Mouse (Mus musculus) spleen, adult 2 months (tissue): ENCODE measurements around the gene Ipo5. TPM values are rescaled to one million over a fixed set of nuclear protein-coding genes. Genes with fewer than 3 reads are reported as not detected.

Source experiments
- DNase-seq, 2 experiments: peaks; one replicate each; pipeline versions ENCODE4 v3.0.0 to v3.0.0-alpha.2; 2012 to 2021; ENCODE audit warnings: low spot score in 2 of 2, low read depth in 1 of 2
- H3K27ac ChIP-seq: fragments of 200-500 bp; 2 replicates; pipeline ENCODE4 v1.5.1; 2012; ENCODE audit warnings: low read length, inconsistent platforms; ENCODE audit not compliant: insufficient read depth
- H3K27me3 ChIP-seq: fragments of 200-500 bp; 2 replicates; pipeline ENCODE4 v1.6.1; 2012; ENCODE audit warnings: mild to moderate bottlenecking, moderate library complexity, low read length, inconsistent platforms; ENCODE audit not compliant: control insufficient read depth, insufficient read depth
- H3K36me3 ChIP-seq: fragments of 200-500 bp; 2 replicates; pipeline ENCODE4 v1.6.1; 2012; ENCODE audit warnings: mild to moderate bottlenecking, low read length, inconsistent platforms; ENCODE audit not compliant: control insufficient read depth, insufficient read depth
- H3K4me1 ChIP-seq: fragments of 200-500 bp; 2 replicates; pipeline ENCODE4 v1.6.1; 2011; ENCODE audit warnings: inconsistent platforms; ENCODE audit not compliant: control insufficient read depth, insufficient read depth, insufficient read length
- H3K4me3 ChIP-seq: fragments of 200-500 bp; 2 replicates; pipeline ENCODE4 v1.5.1; 2011; ENCODE audit warnings: mild to moderate bottlenecking, inconsistent platforms; ENCODE audit not compliant: insufficient read depth, insufficient read length; ENCODE audit errors: extremely low read depth
- CTCF ChIP-seq: fragments of 200-500 bp; IDR thresholded peaks from 2 replicates; pipeline ENCODE4 v1.5.1; 2011; ENCODE audit warnings: mild to moderate bottlenecking, inconsistent platforms; ENCODE audit not compliant: insufficient read depth, insufficient read length, insufficient replicate concordance; ENCODE audit errors: extremely low read depth
- POLR2A ChIP-seq: fragments of 200-500 bp; IDR thresholded peaks from 2 replicates; pipeline ENCODE4 v1.6.1; 2011; ENCODE audit warnings: low read depth, low read length, inconsistent platforms
- WGBS: fragments of 180-500 bp; shearing (Covaris S2); methylation state at CpG from one replicate; pipeline ENCODE4 v1.1.7; 2018; 5-methylcytosine and 5-hydroxymethylcytosine counted together
- polyA plus RNA-seq: library from polyadenylated mRNA; depleted of rRNA; stranded (reverse); fragments of >200 nt; gene quantifications from 2 replicates; pipeline ENCODE4 v1.2.3, GENCODE M21; 2012

The Ipo5 gene
- polyA plus RNA-seq, 1 experiment = 11.0 TPM

DNA sequence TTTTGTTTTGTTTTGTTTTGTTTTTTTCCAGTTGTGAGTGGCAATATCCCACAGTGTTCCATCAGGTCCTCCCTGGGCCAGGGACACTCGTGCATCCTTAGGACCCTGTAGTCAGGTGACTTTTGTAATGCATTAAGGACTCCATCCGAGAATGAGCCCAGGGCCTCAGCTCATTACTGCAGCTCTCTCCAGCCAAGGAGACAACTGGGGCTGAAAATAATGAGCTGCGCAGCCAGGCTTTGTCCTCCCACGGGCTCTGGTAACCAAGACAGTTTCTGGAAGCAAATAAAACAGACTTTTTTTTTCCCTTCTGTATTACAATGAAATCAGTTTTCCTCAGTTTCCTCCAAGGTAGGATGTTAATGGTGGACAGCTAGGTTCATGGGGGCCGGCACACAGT lies 50.0 kb downstream of the Ipo5 start:
- TF ChIP-seq POLR2A (no peak), CTCF (no peak)
- no peaks in the 10 kb centered on the region for H3K36me3 ChIP-seq
- no peak for DNase-seq
- no peaks in the 10 kb centered on the region for H3K4me1 ChIP-seq
- 77% methylated on average over 5 of the region's 5 CpGs for WGBS
- no peaks in the 10 kb centered on the region for H3K27me3 ChIP-seq
- H3K27ac ChIP-seq = no peak overlapping the region
- H3K4me3 ChIP-seq = no peak overlapping the region

DNA sequence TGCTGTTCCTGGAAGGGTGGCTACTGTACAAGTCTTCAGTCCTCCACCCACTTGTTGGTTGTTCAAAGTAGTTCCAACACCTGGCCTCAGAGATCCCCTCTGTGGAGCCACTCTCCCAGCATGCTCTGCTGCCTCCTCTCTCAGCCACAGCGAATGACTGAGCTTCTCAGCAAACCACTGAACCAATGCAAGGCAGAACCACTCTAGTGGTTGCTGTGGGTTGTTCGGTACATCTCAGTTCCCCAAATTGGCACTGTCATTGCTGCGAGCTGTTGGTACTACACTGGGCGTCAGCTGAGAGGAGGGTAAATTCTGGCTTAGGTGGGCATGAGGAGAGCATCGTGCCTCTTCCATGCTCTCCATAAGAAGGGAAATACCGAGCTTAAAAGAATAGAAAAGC lies 56.0 kb downstream of the Ipo5 start:
- 32% methylated on average over 6 of the region's 6 CpGs for WGBS
- H3K4me1 ChIP-seq = no peaks in the 10 kb centered on the region
- peak; percentile 6 to 8 for DNase-seq
- no peaks in the 10 kb centered on the region for H3K27me3 ChIP-seq
- no peak overlapping the region for H3K4me3 ChIP-seq
- no peak for TF ChIP-seq POLR2A
- TF ChIP-seq CTCF = no peak
- no peak overlapping the region for H3K27ac ChIP-seq
- H3K36me3 ChIP-seq = no peaks in the 10 kb centered on the region

DNA sequence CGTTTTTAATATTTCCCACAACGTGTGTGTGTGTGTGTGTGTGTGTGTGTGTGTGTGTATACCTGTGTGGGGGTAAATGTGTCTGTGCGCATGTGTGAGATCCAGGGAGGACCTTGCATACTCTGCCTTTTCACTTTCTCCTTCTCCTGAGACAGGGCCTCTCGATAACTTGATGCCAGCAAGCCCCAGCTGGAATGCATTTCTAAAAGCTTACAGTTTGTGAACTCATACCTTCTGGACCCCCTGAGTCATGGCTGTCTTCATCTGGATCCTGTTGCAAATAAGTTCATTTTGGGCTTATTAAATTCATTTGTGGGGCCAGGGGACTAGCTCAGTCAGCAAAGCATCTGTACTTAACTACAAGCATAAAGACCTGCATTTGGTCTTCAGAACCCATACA lies 57.7 kb downstream of the Ipo5 start:
- no peak for DNase-seq
- no peak overlapping the region for H3K27ac ChIP-seq
- H3K36me3 ChIP-seq = no peaks in the 10 kb centered on the region
- H3K4me1 ChIP-seq = no peaks in the 10 kb centered on the region
- TF ChIP-seq CTCF (no peak), POLR2A (no peak)
- no peaks in the 10 kb centered on the region for H3K27me3 ChIP-seq
- H3K4me3 ChIP-seq = no peak overlapping the region
- 87% methylated on average over 4 of the region's 4 CpGs for WGBS

DNA sequence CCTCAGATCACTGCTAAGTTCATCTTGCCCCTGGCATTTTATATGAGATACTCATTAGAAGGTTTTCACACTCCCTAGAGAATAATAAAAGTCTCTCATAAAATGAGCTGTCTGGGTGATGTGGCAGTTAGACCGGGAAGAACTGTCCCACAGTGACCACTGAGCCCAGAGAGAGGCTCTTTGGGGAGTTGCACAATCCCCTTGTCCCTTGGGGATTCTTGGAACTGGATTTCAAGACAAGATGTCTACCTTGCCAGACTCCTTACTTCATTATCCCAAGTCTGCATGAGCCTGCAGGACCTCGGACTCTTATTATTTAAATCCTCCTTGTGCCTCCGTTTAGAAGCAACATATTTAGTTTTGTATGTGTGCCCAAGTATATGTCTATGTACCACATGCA lies 58.6 kb downstream of the Ipo5 start:
- WGBS = 86% methylated on average over 3 of the region's 3 CpGs
- TF ChIP-seq POLR2A = no peak
- TF ChIP-seq CTCF = no peak
- H3K4me3 ChIP-seq = no peak overlapping the region
- no peak for DNase-seq
- no peak overlapping the region for H3K27ac ChIP-seq
- H3K27me3 ChIP-seq = no peaks in the 10 kb centered on the region
- H3K4me1 ChIP-seq = no peaks in the 10 kb centered on the region
- H3K36me3 ChIP-seq = no peaks in the 10 kb centered on the region

DNA sequence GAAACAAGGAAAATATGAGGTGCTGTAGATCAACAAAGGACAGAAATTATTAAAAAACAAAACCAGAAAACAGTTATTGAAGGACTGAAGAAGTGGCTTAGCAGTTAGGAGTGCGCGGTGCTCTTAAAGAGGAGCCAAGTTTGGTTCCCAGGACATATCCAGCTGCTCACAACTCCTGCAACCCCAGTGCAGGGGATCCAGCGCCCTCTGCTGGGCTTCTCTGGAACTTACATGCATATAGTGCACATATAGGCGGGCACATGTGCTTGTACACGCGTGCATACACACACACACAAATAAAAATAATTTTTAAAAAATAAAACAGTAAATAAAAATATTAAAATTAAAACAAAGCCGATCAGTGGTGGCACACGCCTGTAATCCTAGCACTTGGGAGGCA lies 59.6 kb downstream of the Ipo5 start:
- TF ChIP-seq CTCF = no peak
- no peak for TF ChIP-seq POLR2A
- no peaks in the 10 kb centered on the region for H3K4me1 ChIP-seq
- H3K27ac ChIP-seq = no peak overlapping the region
- no peaks in the 10 kb centered on the region for H3K36me3 ChIP-seq
- 84% methylated on average over 8 of the region's 8 CpGs for WGBS
- DNase-seq = no peak
- H3K4me3 ChIP-seq = no peak overlapping the region
- H3K27me3 ChIP-seq = no peaks in the 10 kb centered on the region

DNA sequence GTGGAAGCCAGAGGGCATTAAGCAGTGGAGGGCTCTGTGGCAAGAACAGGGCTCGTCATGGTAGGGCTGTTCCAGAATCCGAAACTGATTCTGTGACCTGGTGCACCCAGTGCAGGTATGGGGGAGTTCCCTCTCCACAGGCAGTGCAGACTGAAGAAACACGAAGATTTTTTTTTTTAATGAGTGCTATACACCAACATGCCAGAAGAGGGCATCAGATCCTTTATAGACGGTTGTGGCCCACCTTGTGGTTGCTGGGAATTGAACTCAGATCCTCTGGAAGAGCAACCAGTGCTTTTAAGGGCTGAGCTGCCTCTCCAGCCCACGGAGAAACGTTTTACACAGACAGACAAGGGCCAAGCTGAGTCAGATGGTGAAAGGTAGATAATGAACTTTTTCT lies 60.3 kb downstream of the Ipo5 start:
- DNase-seq = no peak
- H3K36me3 ChIP-seq = no peaks in the 10 kb centered on the region
- H3K4me1 ChIP-seq = no peaks in the 10 kb centered on the region
- H3K4me3 ChIP-seq = no peak overlapping the region
- no peak overlapping the region for H3K27ac ChIP-seq
- 63% methylated on average over 6 of the region's 6 CpGs for WGBS
- TF ChIP-seq POLR2A (no peak), CTCF (no peak)
- no peaks in the 10 kb centered on the region for H3K27me3 ChIP-seq

DNA sequence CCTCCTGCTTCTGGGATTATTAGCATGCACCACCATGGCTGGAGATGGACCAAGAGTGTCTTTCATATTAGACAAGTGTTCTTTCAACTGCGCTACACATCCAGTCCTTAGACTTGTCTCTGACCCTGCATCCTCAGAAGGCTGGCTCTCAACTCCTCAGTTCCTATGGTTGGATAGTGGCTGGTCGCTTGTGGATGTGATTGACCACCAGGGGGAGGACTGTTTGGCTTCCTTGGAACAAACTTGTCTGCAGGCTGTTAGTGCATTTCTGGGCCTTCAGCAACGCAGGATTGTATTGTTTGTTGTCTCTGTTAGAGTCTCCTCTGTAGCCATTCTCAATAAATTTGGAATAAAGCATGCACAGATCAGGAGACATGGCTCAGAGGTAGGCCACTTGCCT lies 68.5 kb downstream of the Ipo5 start:
- H3K27me3 ChIP-seq = no peaks in the 10 kb centered on the region
- TF ChIP-seq CTCF (no peak), POLR2A (no peak)
- no peaks in the 10 kb centered on the region for H3K36me3 ChIP-seq
- 54% methylated on average over 3 of the region's 3 CpGs for WGBS
- H3K4me3 ChIP-seq = no peak overlapping the region
- H3K27ac ChIP-seq = no peak overlapping the region
- no peaks in the 10 kb centered on the region for H3K4me1 ChIP-seq
- DNase-seq = no peak
